Mouse (Mus musculus) midbrain, embryonic 11.5 days (tissue): ENCODE data around the gene Acss1. TPM values are rescaled to one million over a fixed set of nuclear protein-coding genes. Genes with fewer than 3 reads are reported as not detected.

Source experiments
- ATAC-seq: fragments of 200-750 bp; cut with Nextera tagmentation; 2 replicates; pipeline ENCODE4 v1.8.0; 2017; ENCODE audit warnings: moderate TSS enrichment, moderate library complexity; ENCODE audit not compliant: low FRiP score
- DNase-seq: peaks from one replicate; pipeline ENCODE4 v3.0.0; 2015; ENCODE audit warnings: low spot score; ENCODE audit errors: missing footprints
- H3K27ac ChIP-seq: fragments of 300-500 bp; sonication (generic); 2 replicates; pipeline ENCODE4 v1.5.1; 2014; ENCODE audit warnings: low read depth, low read length
- H3K27me3 ChIP-seq: fragments of 300-500 bp; sonication (generic); 2 replicates; pipeline ENCODE4 v1.6.1; 2014; ENCODE audit warnings: mild to moderate bottlenecking, low read length, moderate library complexity, mixed read lengths; ENCODE audit not compliant: control insufficient read depth, insufficient read depth
- H3K36me3 ChIP-seq: fragments of 300-500 bp; sonication (generic); 2 replicates; pipeline ENCODE4 v1.6.1; 2014; ENCODE audit warnings: mild to moderate bottlenecking, low read length, moderate library complexity, mixed read lengths; ENCODE audit not compliant: control insufficient read depth, insufficient read depth
- H3K4me1 ChIP-seq: fragments of 300-500 bp; sonication (generic); 2 replicates; pipeline ENCODE4 v1.6.1; 2014; ENCODE audit warnings: low read length; ENCODE audit not compliant: control insufficient read depth, insufficient read depth
- H3K4me2 ChIP-seq: fragments of 300-500 bp; sonication (generic); 2 replicates; pipeline ENCODE4 v1.6.1; 2014; ENCODE audit warnings: mild to moderate bottlenecking, moderate library complexity
- H3K4me3 ChIP-seq: fragments of 300-500 bp; sonication (generic); 2 replicates; pipeline ENCODE4 v1.5.1; 2014; ENCODE audit warnings: low read depth, low read length
- H3K9ac ChIP-seq: fragments of 300-500 bp; sonication (generic); 2 replicates; pipeline ENCODE4 v1.6.1; 2014; ENCODE audit warnings: low read length
- H3K9me3 ChIP-seq: fragments of 300-500 bp; sonication (generic); 2 replicates; pipeline ENCODE4 v1.6.1; 2016; ENCODE audit warnings: low read length; ENCODE audit not compliant: control insufficient read depth
- WGBS: fragments of 180-500 bp; shearing (Covaris S2); extraction: QIAGEN DNeasy Blood & Tissue Kit; methylation state at CpG from one replicate; pipeline ENCODE4 v1.1.7; 2014; 5-methylcytosine and 5-hydroxymethylcytosine counted together
- polyA plus RNA-seq: library from polyadenylated mRNA; unstranded; fragments of >200 nt; fragmentation: Nextera tagmentation; extraction: Ambion mirVana; gene quantifications from 2 replicates; pipeline ENCODE4 v1.2.1, GENCODE M21; 2014

Acss1 gene
- polyA plus RNA-seq, 1 experiment from 2014 or later = 20.5 TPM

- Histone ChIP-seq H3K27ac (no peak overlapping the region), H3K4me1 (peaks cover 7% of the 10 kb centered on the region), H3K36me3 (no peaks in the 10 kb centered on the region; the same call in 1 of the 2 replicates), H3K9ac (no peak overlapping the region), H3K9me3 (no peaks in the 10 kb centered on the region), H3K27me3 (no peaks in the 10 kb centered on the region), H3K4me3 (no peak overlapping the region), H3K4me2 (no peak overlapping the region)
- no peak for ATAC-seq
- DNase-seq = no peak
- WGBS = 88% methylated on average over 5 of the region's 5 CpGs
Measured at GRCm38 (mm10) chr2:150660668-150661451, 7.4 kb downstream of the Acss1 start.

- Histone ChIP-seq H3K9me3 (no peaks in the 10 kb centered on the region), H3K4me1 (peaks cover 3% of the 10 kb centered on the region), H3K4me3 (no peak overlapping the region), H3K27ac (no peak overlapping the region), H3K4me2 (no peak overlapping the region), H3K27me3 (no peaks in the 10 kb centered on the region), H3K9ac (no peak overlapping the region), H3K36me3 (no peaks in the 10 kb centered on the region; the same call in 1 of the 2 replicates)
- 65% methylated on average over 4 of the region's 4 CpGs for WGBS
- ATAC-seq (no peak), DNase-seq (peak; percentile 57)
Measured at GRCm38 (mm10) chr2:150660049-150660448, 8.3 kb downstream of the Acss1 start.

DNA sequence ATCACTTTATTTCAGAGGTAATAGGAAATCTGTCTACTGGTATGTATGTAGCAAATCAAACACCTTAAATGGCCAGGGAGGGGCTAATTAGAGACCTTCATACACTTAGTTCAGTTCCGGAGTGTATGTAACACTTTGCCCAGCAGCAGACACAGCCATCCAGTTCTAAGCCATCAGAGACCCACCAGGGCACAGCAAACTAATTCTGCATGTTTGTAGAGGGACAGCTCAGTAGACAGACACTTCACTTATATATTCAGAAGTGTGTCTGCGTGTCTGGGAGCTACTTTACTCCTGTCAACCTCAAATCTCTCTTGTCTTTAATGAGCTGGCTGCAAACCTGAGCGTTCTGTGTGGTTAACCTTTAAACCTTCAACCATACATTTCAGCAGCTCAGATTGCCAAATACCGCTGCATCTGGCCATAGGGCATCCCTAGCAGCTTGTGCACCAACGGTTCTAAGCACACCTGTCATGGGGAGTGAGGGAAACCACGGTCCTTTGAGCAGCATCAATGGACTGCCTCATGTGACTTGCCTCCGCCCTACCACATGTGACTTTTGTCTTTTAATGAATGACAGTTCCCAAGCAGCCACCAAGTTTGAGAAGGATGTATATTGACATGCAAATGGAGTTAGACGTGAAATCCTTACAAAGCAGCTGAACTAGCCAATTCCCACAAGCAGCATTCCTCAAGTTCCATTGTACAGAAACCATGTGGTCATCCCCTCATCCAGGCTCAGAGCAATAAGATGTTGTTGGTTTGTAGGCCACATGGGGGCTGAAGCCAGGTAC lies 11.1 kb downstream of the Acss1 start:
- Histone ChIP-seq H3K36me3 (no peaks in the 10 kb centered on the region; the same call in 1 of the 2 replicates), H3K27ac (peak overlapping the region; percentile 56), H3K9ac (no peak overlapping the region), H3K4me2 (no peak overlapping the region), H3K4me3 (no peak overlapping the region), H3K27me3 (no peaks in the 10 kb centered on the region), H3K9me3 (no peaks in the 10 kb centered on the region), H3K4me1 (peaks cover 3% of the 10 kb centered on the region)
- ATAC-seq (peak; percentile 90), DNase-seq (peak; percentile 85)
- 47% methylated on average over 8 of the region's 8 CpGs for WGBS

GRCm38 (mm10) chr2:150656112-150656511 lies 12.2 kb downstream of the Acss1 start:
- Histone ChIP-seq H3K36me3 (no peaks in the 10 kb centered on the region; the same call in 1 of the 2 replicates), H3K4me2 (no peak overlapping the region), H3K9me3 (no peaks in the 10 kb centered on the region), H3K4me3 (no peak overlapping the region), H3K9ac (no peak overlapping the region), H3K27ac (peak overlapping the region; percentile 1; the same call in 1 of the 2 replicates), H3K27me3 (no peaks in the 10 kb centered on the region), H3K4me1 (peaks cover 4% of the 10 kb centered on the region)
- ATAC-seq = no peak
- DNase-seq = no peak
- whole genome bisulfite sequencing = 96% methylated on average over 3 of the region's 3 CpGs

- Histone ChIP-seq H3K9me3 (no peaks in the 10 kb centered on the region), H3K9ac (no peak overlapping the region), H3K4me1 (peaks cover 13% of the 10 kb centered on the region), H3K4me3 (no peak overlapping the region), H3K27me3 (no peaks in the 10 kb centered on the region), H3K27ac (no peak overlapping the region), H3K36me3 (no peaks in the 10 kb centered on the region; the same call in 1 of the 2 replicates), H3K4me2 (no peak overlapping the region)
- WGBS = 88% methylated on average over 6 of the region's 6 CpGs
- ATAC-seq (no peak), DNase-seq (no peak)
Measured at GRCm38 (mm10) chr2:150655290-150655689, 13.0 kb downstream of the Acss1 start.

- ATAC-seq (no peak), DNase-seq (no peak)
- Histone ChIP-seq H3K9ac (no peak overlapping the region), H3K27ac (no peak overlapping the region), H3K9me3 (no peaks in the 10 kb centered on the region), H3K27me3 (no peaks in the 10 kb centered on the region), H3K36me3 (no peaks in the 10 kb centered on the region; the same call in 1 of the 2 replicates), H3K4me2 (no peak overlapping the region), H3K4me1 (peaks cover 17% of the 10 kb centered on the region), H3K4me3 (no peak overlapping the region)
- 91% methylated on average over 2 of the region's 2 CpGs for WGBS
Measured at GRCm38 (mm10) chr2:150654814-150655213, 13.5 kb downstream of the Acss1 start.

GRCm38 (mm10) chr2:150651366-150651765 lies 16.9 kb downstream of the Acss1 start:
- H3K9me3 ChIP-seq = no peaks in the 10 kb centered on the region
- no peaks in the 10 kb centered on the region for H3K36me3 ChIP-seq
- H3K27ac ChIP-seq = no peak overlapping the region
- peaks cover 16% of the 10 kb centered on the region for H3K4me1 ChIP-seq
- ATAC-seq = no peak
- DNase-seq = peak; percentile 84
- no peak overlapping the region for H3K4me3 ChIP-seq
- H3K9ac ChIP-seq = no peak overlapping the region
- no peak overlapping the region for H3K4me2 ChIP-seq
- WGBS = 66% methylated on average over 9 of the region's 9 CpGs
- no peaks in the 10 kb centered on the region for H3K27me3 ChIP-seq

DNA sequence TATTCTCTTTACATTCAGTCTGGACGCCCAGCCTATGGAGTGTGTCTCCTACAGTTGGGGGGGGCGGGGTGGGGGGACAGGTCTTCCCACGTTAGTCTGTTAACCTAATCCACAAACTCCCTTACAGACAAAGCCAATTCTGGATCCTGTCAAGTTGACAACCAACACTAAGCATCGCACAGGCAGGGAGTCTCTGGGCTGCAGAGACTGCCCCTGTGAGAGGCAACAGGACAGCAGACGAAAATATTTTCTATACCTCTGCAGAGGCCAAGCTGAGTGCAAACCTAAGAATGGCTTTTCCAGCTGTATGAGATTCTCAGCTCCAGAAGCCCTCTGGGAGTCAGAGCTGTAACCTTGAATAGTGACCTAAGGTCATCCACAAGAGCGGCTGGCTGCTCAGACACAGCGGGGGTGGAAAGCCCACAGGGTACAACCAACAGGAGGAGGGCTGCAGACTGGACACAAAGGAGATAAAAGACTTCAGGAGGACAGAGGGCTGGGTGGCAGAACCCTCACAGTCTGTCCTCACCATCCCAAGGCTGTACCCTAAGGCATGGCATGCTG lies 17.7 kb downstream of the Acss1 start:
- H3K4me1 ChIP-seq = peaks cover 16% of the 10 kb centered on the region
- no peaks in the 10 kb centered on the region for H3K27me3 ChIP-seq
- H3K36me3 ChIP-seq = no peaks in the 10 kb centered on the region
- DNase-seq (peak; percentile 86), ATAC-seq (peak; percentile 71)
- H3K9ac ChIP-seq = peak overlapping the region; percentile 7; the same call in 1 of the 2 replicates
- H3K27ac ChIP-seq = peak overlapping the region; percentile 6; the same call in 1 of the 2 replicates
- H3K9me3 ChIP-seq = no peaks in the 10 kb centered on the region
- no peak overlapping the region for H3K4me2 ChIP-seq
- H3K4me3 ChIP-seq = no peak overlapping the region
- WGBS = 7% methylated on average over 7 of the region's 7 CpGs
